Comparison of ENCODE assay signal across 17 mouse cellular contexts in the genomic region with DNA sequence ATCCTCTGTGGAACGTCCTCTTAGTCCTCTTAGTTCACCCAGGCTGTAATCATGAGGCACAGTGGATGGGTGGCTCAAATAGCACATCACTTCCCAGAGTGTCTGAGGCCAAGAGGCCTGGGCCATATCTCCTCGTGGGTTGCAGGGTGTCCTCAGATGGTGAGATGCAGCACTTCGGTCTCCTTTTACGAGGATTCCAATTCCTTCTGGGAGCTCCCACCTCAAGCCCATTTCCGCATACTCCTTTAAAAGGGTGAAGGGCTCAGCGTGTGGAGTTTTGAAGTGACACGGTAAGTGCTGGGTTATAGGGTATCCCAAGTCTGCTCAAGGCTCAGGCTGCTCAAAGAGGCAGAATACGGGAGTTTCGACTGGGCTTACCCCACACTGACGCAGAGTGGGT.
"Had no signal": no experiment of that assay in that cellular context is flagged by ENCODE, and none has a peak within 500 bp of the region (broad histone marks: within the 10 kb centered on the region; RNA-seq: fewer than 3 reads in every experiment).

No protein-coding gene starts in this region.

- H3K36me3 ChIP-seq: midbrain, embryonic 10.5 days; midbrain, embryonic 12.5 days; neural tube, embryonic 13.5 days; neural tube, embryonic 15.5 days had no signal

- H3K4me2 ChIP-seq: lung, embryonic 14.5 days; midbrain, embryonic 12.5 days; neural tube, embryonic 13.5 days; neural tube, embryonic 15.5 days had no signal

- H3K27ac ChIP-seq: midbrain, embryonic 10.5 days; midbrain, embryonic 12.5 days; neural tube, embryonic 13.5 days; neural tube, embryonic 15.5 days had no signal

- DNase-seq: lung, embryonic 14.5 days; lung, postnatal 10 days; midbrain, embryonic 14.5 days; retina, postnatal 1 day; right cerebral cortex, adult 18-20 months; right cerebral cortex, postnatal 25 days; right cerebral cortex, postnatal 4 days; spleen, adult 18-20 months; thymus, adult 18-20 months; thymus, postnatal 14 days; thymus, postnatal 36 days had no signal

- H3K9ac ChIP-seq: lung, embryonic 14.5 days; midbrain, embryonic 12.5 days; neural tube, embryonic 13.5 days; neural tube, embryonic 15.5 days had no signal

- H3K9me3 ChIP-seq: midbrain, embryonic 10.5 days; midbrain, embryonic 12.5 days; neural tube, embryonic 13.5 days; neural tube, embryonic 15.5 days had no signal

- ATAC-seq: midbrain, embryonic 16.5 days had no signal

- H3K27me3 ChIP-seq: midbrain, embryonic 12.5 days; neural tube, embryonic 13.5 days; neural tube, embryonic 15.5 days had no signal

- H3K4me1 ChIP-seq: neural tube, embryonic 13.5 days; neural tube, embryonic 15.5 days had no signal

- H3K4me3 ChIP-seq: midbrain, embryonic 10.5 days; midbrain, embryonic 12.5 days; myocyte; neural tube, embryonic 13.5 days; neural tube, embryonic 15.5 days had no signal
